Mouse (Mus musculus): ENCODE data around the gene Cenpp.

- TF ChIP-seq CTCF (IDR thresholded peaks at IDR 0.05; ENCODE audit: insufficient read depth, low read depth, low read length): no peak
- no peak for TF ChIP-seq POLR2A (IDR thresholded peaks at IDR 0.05; ENCODE audit: insufficient read depth, low read depth, low read length)
Observed at GRCm38 (mm10) chr13:49584307-49585005, 68.1 kb downstream of the Cenpp start.

All from olfactory bulb, adult 2 months (tissue).